Mouse (Mus musculus): ENCODE measurements at regions not wholly inside any gene's neighbourhood (a gene's known extent, or its start where the extent isn't known, plus 50 kb on each side); places are given as distances from the start of the nearest gene placed in this dataset.

GRCm38 (mm10) chr12:112288786-112289185, 142.8 kb downstream of the Kif26a start:
- Histone ChIP-seq H3K27ac (ENCODE audit: control insufficient read depth, insufficient read depth, low read depth, low read length, poor library complexity) (no peak overlapping the region), H3K4me1 (ENCODE audit: control insufficient read depth, insufficient read depth, low read length) (no peaks in the 10 kb centered on the region), H3K4me3 (replicated peaks; ENCODE audit: control insufficient read depth, low read depth, low read length) (no peak overlapping the region)
- TF ChIP-seq POLR2A (IDR thresholded peaks at IDR 0.05; ENCODE audit: borderline replicate concordance, control insufficient read depth, low read depth, low read length) = no peak
- 61% methylated on average over 3 of the region's 3 CpGs for WGBS

- 87% methylated on average over 9 of the region's 9 CpGs for WGBS
- TF ChIP-seq POLR2A (IDR thresholded peaks at IDR 0.05; ENCODE audit: borderline replicate concordance, control insufficient read depth, low read depth, low read length) (no peak), CTCF (IDR thresholded peaks at IDR 0.05; ENCODE audit: control insufficient read depth, insufficient read depth, low read length) (no peak)
- Histone ChIP-seq H3K4me1 (ENCODE audit: control insufficient read depth, insufficient read depth, low read length) (no peaks in the 10 kb centered on the region), H3K27ac (ENCODE audit: control insufficient read depth, insufficient read depth, low read depth, low read length, poor library complexity) (no peak overlapping the region), H3K4me3 (replicated peaks; ENCODE audit: control insufficient read depth, low read depth, low read length) (no peak overlapping the region)
Measured at GRCm38 (mm10) chr12:112290299-112290698, 144.3 kb downstream of the Kif26a start.

DNA sequence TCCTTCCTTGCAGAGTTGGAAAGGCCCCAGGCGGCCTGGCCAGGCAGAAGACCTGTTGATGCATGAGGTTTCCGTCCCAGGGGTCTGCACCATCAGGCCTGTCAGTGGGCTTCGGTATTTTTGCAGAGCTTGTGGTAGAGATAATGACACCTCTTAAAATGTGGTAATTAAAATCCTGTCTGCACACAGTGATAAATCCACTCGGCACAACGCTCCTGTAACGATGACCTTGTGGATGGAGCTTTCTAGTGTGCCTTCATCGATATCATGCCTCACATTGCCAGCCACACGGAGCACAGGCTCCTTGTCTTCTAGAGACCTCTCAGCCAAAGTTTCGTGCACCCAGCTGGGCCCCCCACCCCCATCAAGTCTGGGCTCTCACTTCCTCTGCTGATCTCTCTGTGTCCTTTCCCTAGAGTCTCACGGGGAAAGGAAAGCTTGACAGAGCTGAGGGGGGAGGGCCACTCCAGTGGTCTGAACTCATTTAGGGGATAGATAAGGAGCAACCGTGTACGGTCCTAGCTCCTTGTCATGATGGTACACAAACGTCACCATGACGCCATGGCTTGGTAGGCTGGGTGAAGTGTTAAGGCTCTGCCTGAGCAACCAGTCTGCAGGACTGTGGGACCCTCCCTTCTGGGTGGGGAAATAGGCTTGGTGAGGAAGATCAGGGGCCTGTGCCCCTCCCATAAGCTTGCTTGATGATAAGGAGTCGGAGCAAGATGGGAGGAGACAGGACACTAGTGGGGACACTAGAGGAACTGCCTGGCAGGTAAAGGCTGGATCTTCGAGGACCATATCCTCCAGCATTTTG, 145.9 kb downstream of the Kif26a start:
- Histone ChIP-seq H3K27ac (ENCODE audit: control insufficient read depth, insufficient read depth, low read depth, low read length, poor library complexity) (no peak overlapping the region), H3K4me1 (ENCODE audit: control insufficient read depth, insufficient read depth, low read length) (no peaks in the 10 kb centered on the region), H3K4me3 (replicated peaks; ENCODE audit: control insufficient read depth, low read depth, low read length) (no peak overlapping the region)
- TF ChIP-seq CTCF (IDR thresholded peaks at IDR 0.05; ENCODE audit: control insufficient read depth, insufficient read depth, low read length) (no peak), POLR2A (IDR thresholded peaks at IDR 0.05; ENCODE audit: borderline replicate concordance, control insufficient read depth, low read depth, low read length) (no peak)
- 51% methylated on average over 16 of the region's 16 CpGs for WGBS

GRCm38 (mm10) chr12:112293105-112293504, 147.1 kb downstream of the Kif26a start:
- 73% methylated on average over 13 of the region's 13 CpGs for WGBS

DNA sequence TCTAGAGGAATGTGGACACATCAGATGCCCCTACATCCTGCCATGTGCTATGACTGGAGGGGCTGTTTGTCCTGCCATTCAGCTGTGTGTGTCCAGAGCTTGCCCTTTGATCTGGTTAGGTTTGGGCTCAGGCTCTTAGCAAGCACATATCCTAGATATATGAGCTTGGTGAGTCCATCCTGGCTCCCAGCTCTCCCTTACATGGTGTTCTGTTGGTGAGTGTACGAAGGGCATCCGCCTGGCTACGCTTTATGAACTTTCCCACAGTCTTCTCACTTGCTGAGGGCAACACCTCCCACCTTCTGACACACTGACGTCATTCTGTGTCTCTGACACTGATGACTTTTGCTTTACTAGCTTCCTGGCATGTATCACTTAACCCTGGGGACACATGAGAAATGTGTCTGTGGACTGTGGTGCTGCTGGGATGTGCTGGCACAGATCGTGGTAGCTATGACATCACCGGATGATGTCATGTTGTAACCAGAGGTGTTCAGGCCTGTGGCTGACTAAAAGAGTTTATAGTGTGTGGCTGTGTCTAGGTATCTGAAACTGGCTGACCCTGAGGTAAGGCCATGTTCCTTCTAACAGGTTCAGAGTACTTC, 149.4 kb downstream of the Kif26a start:
- 77% methylated on average over 6 of the region's 6 CpGs for WGBS
- no peak for TF ChIP-seq CTCF (IDR thresholded peaks at IDR 0.05; ENCODE audit: control insufficient read depth, insufficient read depth, low read length)
- TF ChIP-seq POLR2A (IDR thresholded peaks at IDR 0.05; ENCODE audit: borderline replicate concordance, control insufficient read depth, low read depth, low read length) = no peak
- no peak overlapping the region for H3K4me3 ChIP-seq (replicated peaks; ENCODE audit: control insufficient read depth, low read depth, low read length)
- no peak overlapping the region for H3K27ac ChIP-seq (ENCODE audit: control insufficient read depth, insufficient read depth, low read depth, low read length, poor library complexity)
- H3K4me1 ChIP-seq (ENCODE audit: control insufficient read depth, insufficient read depth, low read length) = no peaks in the 10 kb centered on the region

More at GRCm38 (mm10) chr12:112293105-112293504, 147.1 kb downstream of the Kif26a start:
- H3K4me1 ChIP-seq (ENCODE audit: control insufficient read depth, insufficient read depth, low read length) = no peaks in the 10 kb centered on the region
- no peak overlapping the region for H3K27ac ChIP-seq (ENCODE audit: control insufficient read depth, insufficient read depth, low read depth, low read length, poor library complexity)
- TF ChIP-seq POLR2A (IDR thresholded peaks at IDR 0.05; ENCODE audit: borderline replicate concordance, control insufficient read depth, low read depth, low read length) (no peak), CTCF (IDR thresholded peaks at IDR 0.05; ENCODE audit: control insufficient read depth, insufficient read depth, low read length) (no peak)
- no peak overlapping the region for H3K4me3 ChIP-seq (replicated peaks; ENCODE audit: control insufficient read depth, low read depth, low read length)

- Histone ChIP-seq H3K4me3 (replicated peaks; ENCODE audit: control insufficient read depth, low read depth, low read length) (no peak overlapping the region), H3K4me1 (ENCODE audit: control insufficient read depth, insufficient read depth, low read length) (no peaks in the 10 kb centered on the region), H3K27ac (ENCODE audit: control insufficient read depth, insufficient read depth, low read depth, low read length, poor library complexity) (no peak overlapping the region)
- 79% methylated on average over 8 of the region's 8 CpGs for WGBS
- TF ChIP-seq CTCF (IDR thresholded peaks at IDR 0.05; ENCODE audit: control insufficient read depth, insufficient read depth, low read length) = no peak
- no peak for TF ChIP-seq POLR2A (IDR thresholded peaks at IDR 0.05; ENCODE audit: borderline replicate concordance, control insufficient read depth, low read depth, low read length)
Measured at GRCm38 (mm10) chr12:112298521-112298920, 152.5 kb downstream of the Kif26a start.

GRCm38 (mm10) chr12:112299089-112299488, 153.1 kb downstream of the Kif26a start:
- H3K27ac ChIP-seq (ENCODE audit: control insufficient read depth, insufficient read depth, low read depth, low read length, poor library complexity) = no peak overlapping the region
- TF ChIP-seq CTCF (IDR thresholded peaks at IDR 0.05; ENCODE audit: control insufficient read depth, insufficient read depth, low read length) = no peak
- TF ChIP-seq POLR2A (IDR thresholded peaks at IDR 0.05; ENCODE audit: borderline replicate concordance, control insufficient read depth, low read depth, low read length) = no peak
- WGBS = 75% methylated on average over 5 of the region's 5 CpGs
- H3K4me3 ChIP-seq (replicated peaks; ENCODE audit: control insufficient read depth, low read depth, low read length) = no peak overlapping the region
- no peaks in the 10 kb centered on the region for H3K4me1 ChIP-seq (ENCODE audit: control insufficient read depth, insufficient read depth, low read length)

GRCm38 (mm10) chr12:112299603-112300002, 153.6 kb downstream of the Kif26a start:
- TF ChIP-seq POLR2A (IDR thresholded peaks at IDR 0.05; ENCODE audit: borderline replicate concordance, control insufficient read depth, low read depth, low read length) (no peak), CTCF (IDR thresholded peaks at IDR 0.05; ENCODE audit: control insufficient read depth, insufficient read depth, low read length) (no peak)
- WGBS = 72% methylated on average over 6 of the region's 6 CpGs
- H3K27ac ChIP-seq (ENCODE audit: control insufficient read depth, insufficient read depth, low read depth, low read length, poor library complexity) = no peak overlapping the region
- no peaks in the 10 kb centered on the region for H3K4me1 ChIP-seq (ENCODE audit: control insufficient read depth, insufficient read depth, low read length)
- no peak overlapping the region for H3K4me3 ChIP-seq (replicated peaks; ENCODE audit: control insufficient read depth, low read depth, low read length)
